Mouse (Mus musculus): ENCODE results near the gene Wasf2.

Gene Wasf2

GRCm38 (mm10) chr4:133178305-133178704 is 48.0 kb downstream of the Wasf2 start:
- DNase-seq, result no peak

- DNase-seq, result no peak
These were observed 49.0 kb downstream of the Wasf2 start for GRCm38 (mm10) chr4:133179258-133179657.

- no peak for DNase-seq
These were observed 52.2 kb downstream of the Wasf2 start for GRCm38 (mm10) chr4:133182439-133183033.

DNA sequence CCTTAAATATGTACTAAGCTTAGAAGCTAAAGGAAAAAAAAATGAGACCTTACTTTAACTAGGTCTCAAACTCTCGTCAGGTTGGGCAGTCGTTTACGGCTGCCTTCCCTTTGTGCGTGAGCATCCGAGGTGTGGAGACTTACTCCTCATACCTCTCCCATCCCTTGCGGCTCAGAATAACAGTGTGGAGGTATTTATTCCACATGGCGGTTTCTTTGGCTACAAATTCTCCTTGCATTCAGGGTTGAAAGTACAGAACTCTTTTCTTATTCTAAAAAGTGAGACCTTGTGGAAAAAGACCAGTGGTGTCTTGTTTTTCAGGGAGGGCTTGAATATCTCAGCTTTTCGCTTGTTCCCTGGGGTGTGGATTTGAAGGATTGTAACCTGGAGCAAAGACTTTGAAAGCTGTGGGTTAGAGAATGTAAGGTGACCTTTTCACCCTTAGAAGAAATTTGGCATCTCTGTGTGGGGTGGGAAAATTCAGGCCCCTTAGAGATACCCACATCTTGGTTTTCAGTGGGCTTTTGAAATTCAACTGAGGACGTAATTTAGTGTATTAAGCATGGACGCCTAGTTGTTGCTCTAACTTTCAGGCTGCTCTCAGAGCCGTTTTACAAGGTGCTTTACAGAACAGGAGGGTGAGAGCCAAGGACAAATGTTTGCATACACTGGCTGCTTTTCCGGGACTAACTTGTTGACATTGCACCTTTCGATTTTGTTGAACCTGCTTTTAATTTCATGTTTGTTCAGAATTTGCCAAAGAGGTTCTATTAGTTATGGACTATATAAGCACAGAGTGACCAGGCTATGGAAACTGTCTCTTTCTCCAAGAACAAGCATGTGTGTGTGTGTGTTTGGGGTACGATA is 54.0 kb downstream of the Wasf2 start:
- no peak for DNase-seq

GRCm38 (mm10) chr4:133184898-133185665 is 54.8 kb downstream of the Wasf2 start:
- DNase-seq, result no peak

DNA sequence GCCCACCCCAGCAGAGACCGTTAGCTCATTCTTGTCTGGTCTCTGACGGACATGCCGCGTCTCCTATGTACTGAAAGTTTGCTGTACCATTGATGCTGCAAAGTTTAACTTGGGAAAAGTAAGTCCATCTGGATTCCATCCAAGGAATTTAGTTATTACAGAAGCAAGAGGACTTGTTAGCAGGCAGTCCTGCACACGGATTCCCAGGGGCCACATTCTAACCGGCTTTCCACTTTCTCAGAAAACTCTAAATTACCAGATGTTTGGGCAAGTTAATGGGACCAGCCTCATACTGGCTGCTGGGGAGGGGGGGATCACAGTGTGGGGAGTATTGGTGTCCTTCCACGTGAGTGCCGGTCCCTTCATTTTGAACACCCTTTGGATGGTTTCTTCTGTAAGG is 55.6 kb downstream of the Wasf2 start:
- DNase-seq, result no peak

DNA sequence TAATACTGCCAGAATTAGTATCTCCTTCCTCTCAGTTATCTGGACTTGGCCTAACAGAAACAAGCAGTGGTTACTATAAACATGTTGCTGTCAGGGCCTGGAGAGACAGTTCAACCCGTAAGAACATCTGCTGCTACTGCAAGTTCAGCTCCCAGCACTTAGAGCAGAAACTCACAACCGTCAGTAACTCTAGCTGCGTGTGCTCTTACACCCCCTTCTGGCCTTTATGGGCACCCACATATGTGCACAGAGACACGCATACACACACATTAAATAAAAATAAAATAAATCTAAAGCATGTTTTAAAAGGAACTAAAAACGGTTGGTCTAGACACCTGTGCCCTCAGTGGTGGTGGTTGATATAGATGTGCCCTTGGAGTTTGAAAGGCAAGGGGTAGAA is 56.6 kb downstream of the Wasf2 start:
- DNase-seq, result no peak

GRCm38 (mm10) chr4:133189396-133189795 is 59.1 kb downstream of the Wasf2 start:
- DNase-seq, result no peak

GRCm38 (mm10) chr4:133194482-133194881 is 64.2 kb downstream of the Wasf2 start:
- no peak for DNase-seq

DNA sequence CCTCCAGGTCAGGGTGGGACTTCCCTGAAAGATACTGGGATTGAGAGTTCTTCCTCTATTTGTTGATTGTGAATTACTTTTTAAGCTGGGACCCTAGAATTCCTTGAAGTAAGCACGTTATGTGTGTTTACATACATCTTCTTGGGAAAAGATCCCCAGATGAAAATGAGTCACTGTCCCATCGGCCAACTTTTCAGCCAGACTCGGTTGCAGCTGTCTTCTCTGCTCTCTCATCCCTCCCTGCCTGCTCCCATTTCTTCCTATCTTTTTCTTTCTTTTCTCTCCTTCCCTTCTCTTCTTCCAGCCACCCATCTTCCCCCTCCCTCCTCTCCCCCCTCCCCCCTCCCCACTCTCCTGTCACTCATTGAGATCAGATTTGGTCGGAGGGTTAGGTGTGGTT is 64.7 kb downstream of the Wasf2 start:
- no peak for DNase-seq

DNA sequence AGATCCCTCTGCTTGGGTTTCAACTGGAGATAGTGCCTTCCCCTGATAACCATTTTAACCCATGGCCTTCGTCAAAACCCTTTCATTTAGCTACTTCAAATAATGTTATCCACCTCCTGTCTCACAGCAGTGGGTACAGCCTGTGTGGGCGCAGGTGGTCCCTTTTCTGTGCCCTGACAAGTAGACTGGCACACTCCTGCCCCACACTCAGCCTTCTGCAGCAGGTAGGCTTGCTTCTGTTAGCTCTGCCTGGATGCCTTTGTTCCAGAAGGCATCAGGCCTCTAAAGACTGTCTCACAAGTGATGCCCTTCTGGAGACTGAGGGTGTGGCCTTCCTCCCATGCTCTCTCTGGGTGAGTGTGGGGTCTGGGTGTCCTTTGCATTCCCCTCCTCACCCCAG is 65.8 kb downstream of the Wasf2 start:
- no peak for DNase-seq

DNA sequence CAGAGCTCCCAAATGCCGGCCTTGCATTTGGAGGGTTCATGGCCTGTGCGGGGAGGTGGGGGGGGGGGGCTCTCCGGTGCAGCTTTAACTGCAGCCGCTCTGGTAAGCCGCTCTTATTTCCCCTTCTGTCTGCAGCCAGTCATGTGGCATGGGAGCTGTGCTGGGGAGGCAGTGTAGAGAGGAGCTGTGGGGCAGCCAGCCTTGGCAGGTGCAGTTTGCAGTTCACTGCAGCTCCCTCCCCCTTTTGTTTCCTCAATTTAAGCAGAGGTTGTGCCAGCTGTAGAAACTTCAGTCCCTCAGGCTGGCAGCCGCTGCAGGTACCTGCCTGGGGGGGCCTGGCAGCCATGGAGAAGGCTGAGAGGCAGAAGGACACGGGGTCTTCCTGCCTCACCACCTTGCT is 66.5 kb downstream of the Wasf2 start:
- DNase-seq, result no peak

- no peak for DNase-seq
These were observed 67.0 kb downstream of the Wasf2 start for GRCm38 (mm10) chr4:133197355-133197754.

- DNase-seq, result no peak
These were observed 67.5 kb downstream of the Wasf2 start for GRCm38 (mm10) chr4:133197801-133198286.

DNA sequence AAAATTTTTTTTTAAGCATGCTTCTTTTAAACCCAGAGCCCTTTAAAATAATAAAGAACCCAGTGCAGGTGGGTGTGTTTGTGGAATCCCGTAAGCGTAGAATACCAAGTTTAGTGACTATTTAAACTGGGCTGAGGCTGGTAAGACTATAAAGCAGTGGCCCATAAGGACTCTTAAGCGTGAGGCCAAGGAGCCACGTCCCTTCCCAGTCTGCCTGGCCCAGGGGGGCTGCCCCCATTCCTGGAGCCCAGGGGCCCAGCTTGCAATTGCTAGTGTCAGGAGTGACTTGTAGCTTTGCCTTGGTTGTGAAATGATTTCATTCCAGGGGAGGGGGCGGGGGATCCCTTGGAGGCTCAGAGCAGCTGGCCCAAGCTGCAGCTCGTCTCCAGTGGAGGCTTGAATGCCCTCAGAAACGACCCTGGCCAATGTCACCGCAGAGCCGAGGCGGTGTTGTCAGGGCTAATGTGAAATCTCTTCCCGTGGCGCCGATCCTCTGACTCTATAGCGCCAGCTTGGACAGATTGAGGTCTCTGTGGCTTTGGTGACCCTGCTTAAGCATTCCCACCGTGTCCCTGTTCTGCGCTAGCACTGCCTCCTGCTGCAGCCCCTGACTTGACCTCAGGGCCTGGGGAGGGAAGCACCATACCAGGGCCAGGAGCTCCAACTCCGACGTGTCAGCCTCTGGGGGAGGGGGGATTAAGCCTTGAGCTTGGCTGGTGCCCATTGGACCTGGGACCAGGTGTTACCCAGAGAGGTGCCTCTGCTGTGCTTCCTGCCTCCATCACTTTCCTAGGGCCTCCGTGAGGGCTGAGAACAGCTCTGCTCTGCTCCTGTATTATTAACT is 68.3 kb downstream of the Wasf2 start:
- no peak for DNase-seq

- no peak for DNase-seq
These were observed 69.4 kb downstream of the Wasf2 start for GRCm38 (mm10) chr4:133199743-133200142.

GRCm38 (mm10) chr4:133200343-133200742 is 70.0 kb downstream of the Wasf2 start:
- peak; percentile 64 for DNase-seq

DNA sequence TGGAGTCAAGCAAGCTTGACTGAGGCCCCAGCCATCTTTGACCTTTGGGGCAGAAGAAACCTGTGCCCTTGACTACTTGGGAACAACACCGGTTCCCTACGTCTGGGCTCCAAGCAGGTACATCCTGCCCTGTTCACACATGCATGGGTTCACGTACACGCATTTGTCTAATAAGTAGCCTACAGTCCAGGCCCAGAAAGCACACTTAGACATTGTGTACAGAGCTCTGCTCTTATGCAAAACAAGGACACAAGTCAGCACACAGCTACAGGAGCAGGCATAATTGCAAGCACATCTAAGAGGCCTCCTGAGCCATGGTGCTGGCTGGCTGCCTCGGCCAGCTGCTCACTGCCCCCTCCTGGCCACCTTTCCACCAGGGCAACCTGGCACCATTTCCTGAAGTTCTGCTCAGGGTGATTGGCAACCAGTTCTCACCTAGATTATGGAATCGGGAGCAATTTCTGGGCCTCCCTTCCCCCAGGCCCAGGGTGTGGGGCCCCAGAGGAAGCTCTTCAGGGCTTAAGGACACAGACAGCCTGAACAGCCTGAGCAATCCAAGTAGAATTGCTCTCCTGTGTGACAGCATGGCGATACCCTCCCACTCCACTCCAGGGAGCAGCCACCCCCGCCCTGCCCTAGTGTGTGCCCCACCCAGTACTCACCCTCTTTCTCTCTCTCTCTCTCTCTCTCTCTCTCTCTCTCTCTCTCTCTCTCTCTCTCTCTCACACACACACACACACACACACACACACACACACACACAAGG is 70.9 kb downstream of the Wasf2 start:
- DNase-seq, result no peak

- no peak for DNase-seq
These were observed 71.9 kb downstream of the Wasf2 start for GRCm38 (mm10) chr4:133202254-133202653.

DNA sequence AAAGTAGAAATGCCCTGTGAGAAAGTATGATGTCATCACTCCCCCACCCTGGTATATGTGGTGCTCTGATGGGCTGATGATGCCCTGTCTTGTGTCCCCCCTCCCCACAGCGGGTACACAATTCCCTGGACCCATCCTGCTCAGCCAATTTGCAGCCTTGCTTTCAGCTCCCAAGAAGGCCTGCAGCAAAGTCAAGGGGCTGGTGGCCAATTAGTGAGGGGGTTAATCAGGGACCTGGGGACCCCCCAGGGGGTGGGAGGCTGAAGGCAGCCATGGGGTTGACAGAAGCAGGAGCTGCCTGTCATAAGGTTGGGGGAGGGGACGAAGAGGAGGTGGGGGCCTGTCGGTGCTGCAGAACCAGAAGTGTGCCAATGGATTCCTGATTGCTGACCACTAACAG is 73.3 kb downstream of the Wasf2 start:
- no peak for DNase-seq

DNA sequence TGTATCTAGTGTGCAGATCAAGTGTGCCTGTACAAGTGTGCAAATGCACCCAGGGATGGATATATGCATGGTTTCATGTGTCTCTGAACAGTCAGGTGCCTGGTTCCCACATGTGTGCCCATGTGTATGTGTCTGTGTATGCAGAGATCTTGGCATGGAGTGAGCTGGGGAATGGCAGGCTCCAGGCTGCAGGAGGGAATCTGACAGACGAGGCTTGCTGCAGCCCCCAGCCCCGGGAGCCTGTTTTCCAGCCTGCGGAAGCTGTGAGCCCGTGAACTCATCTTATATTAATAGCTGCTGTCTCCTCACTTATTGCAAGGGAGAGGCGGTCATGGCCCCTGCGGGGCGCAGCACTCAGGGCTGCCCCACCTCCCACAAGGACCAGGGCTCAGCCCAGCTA is 74.1 kb downstream of the Wasf2 start:
- DNase-seq, result no peak

DNA sequence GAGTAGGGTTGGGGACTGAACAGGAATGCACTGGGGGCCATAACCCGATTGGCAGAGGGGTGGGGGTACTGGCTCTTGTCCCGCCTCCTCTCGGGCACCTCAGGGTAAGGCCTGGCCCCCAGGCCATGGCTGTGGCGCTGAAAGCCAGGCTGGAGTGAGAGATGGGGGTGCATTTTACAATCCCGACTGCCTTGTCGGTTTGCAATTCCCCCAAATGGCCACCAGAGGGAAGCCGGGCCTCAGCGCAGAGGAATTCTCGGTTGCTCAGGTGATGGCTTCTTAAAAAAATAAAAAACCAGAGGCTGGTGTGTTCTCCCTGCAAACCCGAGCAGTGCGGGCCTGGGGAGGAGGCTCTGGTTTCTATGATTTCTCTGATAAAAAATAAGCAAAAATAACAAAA is 79.1 kb downstream of the Wasf2 start:
- DNase-seq, result peak; percentile 60
